Mouse (Mus musculus) right cerebral cortex, postnatal 14 days (tissue): ENCODE measurements around the gene Gpr108.

Experiments used
- DNase-seq: peaks from one replicate; pipeline ENCODE4 v3.0.0; 2022

Gene Gpr108

DNA sequence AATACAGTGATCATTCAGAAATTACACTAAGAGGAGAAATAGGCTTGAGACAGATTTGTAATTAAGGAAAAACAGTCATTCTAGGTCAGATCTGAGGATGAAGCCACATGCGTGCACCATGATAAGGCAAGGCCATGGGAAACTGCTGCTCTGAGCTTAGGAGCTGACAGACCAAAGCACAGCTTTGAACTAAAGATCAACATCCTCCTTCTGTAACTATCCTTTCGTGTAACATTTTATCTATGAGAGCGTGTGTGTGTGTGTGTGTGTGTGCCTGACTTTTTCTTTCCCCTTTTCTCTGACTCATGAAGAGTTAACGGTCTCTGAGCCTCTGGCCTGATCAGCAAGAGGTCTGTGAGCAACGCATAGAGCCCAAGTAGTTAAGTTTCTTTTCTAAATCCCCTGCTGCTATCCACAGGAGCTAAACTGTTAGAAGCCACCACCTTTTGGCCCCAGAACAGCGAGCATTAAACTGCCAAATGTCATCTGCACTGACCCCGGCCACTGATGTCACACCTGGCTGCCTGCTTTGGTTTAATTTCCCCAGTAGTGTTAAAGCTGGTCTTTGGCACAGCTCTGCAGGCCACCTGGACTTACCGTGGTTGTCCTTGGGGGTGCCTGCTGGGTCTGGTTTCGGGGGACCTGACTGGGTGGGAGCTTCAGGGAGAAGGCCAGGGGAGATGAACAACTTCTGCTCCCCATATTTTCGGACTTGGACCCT is 4.4 kb downstream of the Gpr108 start:
- DNase-seq = no peak

DNA sequence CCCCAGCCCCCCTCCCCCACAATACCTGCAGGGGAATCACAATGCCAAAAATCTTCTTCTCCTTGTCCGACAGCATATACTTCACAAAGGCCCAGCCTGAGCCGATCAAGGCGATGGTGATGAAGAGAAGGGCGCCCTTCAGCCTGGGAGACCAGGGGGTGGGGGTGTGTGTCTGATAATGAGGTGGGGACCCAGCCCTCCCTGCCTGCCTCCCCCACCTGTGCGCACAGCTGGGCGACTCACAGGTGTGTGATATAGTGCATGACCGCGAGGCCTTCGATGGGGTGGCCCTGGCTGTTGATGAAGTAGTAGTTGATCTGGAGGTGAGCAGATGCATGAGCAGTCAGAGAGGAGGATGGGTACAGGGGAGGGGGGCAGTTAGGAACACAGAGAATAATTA is 11.1 kb downstream of the Gpr108 start:
- no peak for DNase-seq

DNA sequence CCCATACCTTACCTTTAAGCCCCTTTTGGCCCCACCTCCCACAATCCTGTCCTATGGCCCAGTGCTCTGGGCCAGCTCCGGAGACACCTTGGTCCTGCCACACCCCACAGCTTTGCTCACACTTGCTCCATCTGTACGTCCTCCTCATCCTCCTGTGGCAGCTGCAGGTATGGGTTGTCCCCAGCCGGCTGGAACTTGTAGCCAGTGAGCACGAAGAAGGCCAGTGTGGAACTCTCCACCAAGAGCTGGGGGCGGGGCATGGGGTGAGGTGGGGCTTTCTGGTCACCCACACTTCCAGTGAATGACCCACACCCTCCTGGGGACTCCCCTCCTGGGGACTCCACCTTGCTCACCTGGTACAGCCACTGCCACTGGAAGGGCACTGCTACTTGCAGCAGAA is 12.4 kb downstream of the Gpr108 start:
- no peak for DNase-seq

DNA sequence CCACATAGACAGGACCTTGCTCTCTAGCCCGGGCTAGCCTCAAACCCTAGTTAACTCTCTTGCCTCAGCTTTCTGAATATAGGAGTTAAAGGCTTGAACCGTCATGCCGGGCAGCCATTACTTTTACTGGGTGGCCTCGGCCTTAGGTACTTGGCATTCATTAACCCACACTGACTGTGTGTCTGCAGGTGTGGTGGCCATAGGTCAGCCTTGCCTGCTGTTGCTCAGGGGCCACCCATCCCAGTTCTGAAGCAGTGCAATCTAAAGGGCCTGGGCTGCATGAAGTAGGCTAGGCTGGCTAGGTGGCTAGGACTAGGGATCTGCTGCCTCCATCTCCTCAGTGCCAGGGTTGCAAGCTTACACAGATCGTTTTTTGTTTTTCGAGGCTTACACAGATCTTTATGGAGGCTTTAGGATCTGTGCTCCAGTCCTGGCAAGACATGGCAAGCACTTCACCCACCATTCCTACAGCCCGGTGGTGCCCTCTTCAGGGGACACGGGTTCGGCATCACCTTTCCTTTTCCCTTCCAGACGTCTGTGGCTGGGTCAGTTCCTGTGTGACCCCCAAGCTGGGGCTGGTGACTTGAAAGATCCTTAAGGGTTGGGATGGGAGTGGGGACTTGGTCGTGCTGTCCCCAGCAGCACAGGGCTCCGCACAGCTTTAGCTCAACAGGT is 13.9 kb downstream of the Gpr108 start:
- no peak for DNase-seq

DNA sequence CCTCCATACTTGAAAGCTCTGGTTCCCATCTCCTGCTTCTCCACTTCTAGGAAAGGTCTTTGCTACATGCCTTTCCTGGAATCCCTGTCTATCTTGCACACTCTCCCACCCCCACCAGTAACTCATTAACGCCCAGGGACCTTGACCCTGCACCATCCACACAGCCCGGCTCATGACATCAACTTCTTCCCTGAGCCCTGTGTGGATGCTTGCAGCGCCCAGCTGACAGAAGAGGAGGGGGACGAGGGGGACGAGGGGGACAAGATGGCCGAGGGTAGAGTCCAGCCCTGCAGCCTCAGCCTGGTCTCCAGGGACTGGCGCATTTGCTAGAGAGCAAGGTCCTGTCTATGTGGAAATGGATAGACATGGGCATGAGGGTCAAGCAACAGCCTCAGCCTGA is 15.2 kb downstream of the Gpr108 start:
- DNase-seq = no peak

DNA sequence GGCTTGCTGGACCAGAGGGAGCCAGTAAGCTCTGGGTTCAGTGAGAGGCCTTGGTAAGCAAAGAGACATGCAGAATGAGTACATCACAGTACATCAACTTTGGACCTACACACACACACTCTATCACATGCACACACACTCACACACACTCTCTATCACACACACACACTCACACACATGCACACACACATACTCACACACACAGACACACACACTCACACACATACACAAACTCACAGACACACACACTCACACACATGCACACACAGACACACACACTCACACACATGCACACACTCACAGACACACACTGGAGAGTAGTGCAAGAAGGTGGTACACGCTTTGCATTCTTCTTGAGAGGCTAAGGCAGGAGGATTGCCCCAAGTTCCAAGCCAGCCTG is 16.0 kb downstream of the Gpr108 start:
- no peak for DNase-seq

DNA sequence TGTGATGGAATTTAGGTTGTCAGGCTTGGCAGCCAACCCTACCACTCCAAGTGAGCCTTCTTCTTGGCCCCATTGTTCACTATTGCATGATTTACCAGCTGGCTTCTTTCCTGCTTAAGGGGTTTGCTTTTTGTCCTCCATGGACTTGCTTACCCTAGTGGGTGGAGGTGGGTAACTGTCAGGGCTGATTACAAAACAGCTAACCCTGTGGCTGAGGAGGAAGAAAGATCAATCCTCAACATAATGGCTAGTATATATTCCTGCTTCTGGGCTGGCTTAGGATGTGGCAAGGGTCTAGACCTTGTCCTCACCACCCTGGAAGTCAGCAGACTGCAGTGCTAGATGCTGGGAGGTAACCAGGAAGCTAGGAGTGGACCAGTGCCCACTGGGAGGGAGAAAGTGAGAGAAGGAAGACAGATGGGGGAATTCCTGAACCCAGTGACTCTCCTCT is 16.9 kb downstream of the Gpr108 start:
- DNase-seq = no peak

DNA sequence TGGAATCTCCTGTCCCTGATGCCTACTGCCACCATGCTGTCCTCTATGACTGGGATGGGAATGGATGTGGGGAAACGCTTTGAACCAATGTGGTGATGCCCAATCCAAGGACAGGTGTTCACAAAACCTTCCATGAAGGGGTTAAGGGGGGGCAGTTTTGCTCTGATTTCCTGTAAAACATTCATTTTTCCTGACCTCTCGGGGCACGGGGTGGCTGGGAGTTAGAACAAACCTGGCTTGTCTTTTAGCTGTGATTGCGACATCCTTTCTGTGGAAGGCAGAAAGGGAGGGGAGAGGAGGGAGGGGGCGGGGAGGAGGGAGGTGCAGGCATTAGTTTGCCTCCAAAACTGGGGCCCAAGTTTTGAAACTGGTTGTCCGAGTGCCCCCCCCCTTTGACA is 17.5 kb downstream of the Gpr108 start:
- no peak for DNase-seq

DNA sequence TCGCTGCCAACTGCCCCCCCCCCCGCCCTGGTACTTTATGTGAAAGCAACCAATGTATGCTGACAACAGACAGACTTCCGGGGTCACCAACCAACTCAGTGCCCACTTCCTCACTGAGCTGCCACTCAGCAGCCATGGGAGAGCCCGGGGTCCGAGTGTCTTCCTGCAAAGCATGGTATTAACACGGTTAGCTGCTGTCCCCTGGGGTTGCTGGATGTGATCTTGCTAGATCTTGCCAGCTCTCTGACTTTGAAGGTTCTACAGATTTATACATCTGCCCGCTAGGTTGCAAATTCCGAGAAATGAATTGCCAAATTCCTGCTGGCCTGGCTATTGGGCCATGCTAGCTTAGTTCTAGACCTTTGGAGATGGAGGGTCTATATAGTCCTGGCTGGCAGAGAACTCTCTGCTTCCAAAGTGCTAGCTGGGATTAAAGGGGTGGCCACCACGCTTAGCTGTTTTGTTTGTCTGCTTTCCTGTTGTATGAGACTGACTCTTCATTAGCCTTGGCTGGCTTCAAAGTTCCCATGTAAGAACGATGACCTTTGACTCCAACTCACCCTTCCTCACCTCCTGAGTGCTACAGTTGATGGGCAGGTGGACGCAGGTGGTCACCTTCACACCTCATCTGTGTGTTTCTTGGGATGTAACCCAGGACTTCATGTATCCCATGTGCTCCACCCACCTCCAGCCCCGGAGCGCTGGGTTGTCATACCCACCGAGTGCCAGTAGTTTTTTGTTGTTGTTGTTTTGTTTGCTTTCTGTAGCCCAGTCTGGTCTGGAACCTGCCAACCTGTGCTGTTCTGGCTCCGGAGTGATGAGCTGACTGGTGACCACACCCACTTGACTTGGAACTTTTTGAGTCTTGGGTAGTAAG is 18.2 kb downstream of the Gpr108 start:
- no peak for DNase-seq

DNA sequence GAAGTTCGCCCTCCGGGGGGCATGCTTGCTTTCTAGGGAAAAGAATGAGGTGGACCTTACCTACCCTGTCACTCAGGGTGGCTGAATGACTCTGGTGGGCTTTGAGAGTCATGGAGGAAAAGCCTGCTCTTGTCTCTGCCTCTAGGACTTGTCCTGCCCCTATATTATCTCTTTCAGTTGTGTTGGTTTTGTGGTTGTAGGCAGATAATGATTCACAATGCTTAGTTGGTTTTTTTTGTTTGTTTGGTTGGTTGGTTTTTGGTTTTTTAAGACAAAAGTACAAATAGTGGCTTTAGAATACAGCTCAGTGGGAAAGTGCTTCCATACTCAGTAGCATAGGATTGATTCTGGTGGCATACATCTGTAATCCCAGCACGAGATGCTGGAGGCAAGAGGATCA is 19.4 kb downstream of the Gpr108 start:
- no peak for DNase-seq

DNA sequence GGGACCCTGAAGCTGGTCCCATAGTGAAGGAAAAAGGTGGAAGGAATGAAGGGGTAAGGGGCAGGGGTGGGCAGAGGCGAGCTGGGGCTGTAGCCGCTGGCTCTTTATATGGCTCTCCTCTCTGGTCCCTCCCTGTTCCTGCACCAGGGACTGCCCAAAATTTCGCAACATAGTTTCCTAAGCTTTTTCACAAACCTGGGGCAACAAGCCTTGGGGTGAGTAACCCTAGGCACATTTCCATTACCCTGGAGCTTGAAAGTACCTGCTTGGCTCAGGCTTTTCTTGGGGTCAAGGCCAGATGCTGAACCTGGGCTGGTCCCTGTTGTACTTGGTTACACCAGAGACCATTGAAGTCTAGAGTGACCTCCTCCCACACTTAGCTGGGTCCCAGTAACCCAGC is 20.2 kb downstream of the Gpr108 start, which contains the start of gene C3:
Gene C3 (minus strand): TSS at position 123 of the 400 bp plus-strand sequence.
- DNase-seq = no peak

DNA sequence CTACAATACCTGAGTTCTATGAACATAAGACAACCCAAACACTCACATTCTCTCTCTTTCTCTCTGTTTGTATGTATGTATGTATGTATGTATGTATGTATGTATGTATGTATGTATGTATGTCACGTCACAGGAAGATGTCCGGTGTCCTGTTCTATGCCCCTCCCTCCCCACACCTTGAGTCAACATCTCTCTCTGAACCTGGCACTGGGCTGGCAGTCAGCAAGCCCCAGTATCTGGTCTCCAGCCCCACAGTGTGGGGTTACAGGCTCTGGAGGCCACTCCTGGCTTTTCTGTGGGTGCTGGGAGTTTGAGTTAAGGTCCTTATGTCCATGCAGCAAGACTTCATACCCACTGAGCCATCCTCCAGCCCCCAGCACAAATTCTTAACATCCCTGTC is 20.8 kb downstream of the Gpr108 start:
- DNase-seq = no peak

DNA sequence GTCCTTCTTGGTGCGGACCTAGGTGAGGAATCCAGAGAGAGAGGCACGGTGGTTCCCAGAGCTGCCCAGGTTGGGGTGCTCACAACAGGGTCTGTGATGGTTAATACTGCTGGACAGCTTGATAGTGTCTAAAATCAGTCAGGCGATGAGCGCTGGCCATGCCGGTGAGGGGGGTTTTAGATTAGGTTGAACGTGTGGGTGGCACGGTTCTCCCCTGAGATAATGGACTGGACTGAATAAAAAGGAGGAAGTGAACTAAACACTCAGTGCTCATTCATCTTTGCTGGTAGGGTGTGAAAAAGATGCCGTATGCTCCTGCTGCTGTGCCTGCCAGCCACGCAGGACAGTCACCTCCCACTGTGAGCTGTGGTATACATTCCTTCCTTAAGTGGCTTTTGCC is 24.9 kb downstream of the Gpr108 start:
- DNase-seq = no peak

DNA sequence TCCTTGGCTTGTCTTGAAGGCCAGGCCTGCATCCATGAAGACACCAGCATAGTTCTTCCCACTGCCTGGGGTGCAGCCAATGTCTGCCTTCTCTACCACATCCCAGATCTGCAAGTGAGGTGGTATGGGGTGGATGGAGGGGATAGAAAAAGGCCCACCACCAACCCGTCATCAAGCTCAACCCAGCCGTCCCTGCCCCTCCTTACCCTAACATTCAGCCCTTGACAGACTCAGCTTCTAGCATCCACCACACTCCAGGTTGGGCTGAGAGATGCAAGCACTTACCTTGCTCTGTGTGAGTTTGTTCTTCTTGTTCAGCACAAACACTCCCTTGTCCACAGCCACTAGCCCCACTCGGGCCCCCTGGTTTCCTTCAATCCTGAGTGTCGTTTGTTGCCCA is 26.3 kb downstream of the Gpr108 start:
- DNase-seq = no peak

DNA sequence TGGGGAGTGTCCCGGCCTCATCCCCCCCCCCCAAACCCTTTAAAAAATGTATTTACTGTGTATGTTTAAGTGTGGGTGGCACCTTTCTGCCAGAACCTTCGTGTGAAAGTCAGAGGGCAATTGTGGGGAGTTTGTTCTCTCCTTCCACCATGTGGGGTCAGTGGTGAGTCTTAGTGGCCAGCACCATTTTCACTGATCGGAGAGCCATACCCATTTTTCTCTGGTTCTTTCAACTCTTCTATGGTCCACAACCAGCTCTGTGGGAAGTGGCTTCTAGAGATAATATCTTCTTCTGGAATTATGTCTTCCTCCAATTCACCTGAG is 28.4 kb downstream of the Gpr108 start:
- DNase-seq = no peak

DNA sequence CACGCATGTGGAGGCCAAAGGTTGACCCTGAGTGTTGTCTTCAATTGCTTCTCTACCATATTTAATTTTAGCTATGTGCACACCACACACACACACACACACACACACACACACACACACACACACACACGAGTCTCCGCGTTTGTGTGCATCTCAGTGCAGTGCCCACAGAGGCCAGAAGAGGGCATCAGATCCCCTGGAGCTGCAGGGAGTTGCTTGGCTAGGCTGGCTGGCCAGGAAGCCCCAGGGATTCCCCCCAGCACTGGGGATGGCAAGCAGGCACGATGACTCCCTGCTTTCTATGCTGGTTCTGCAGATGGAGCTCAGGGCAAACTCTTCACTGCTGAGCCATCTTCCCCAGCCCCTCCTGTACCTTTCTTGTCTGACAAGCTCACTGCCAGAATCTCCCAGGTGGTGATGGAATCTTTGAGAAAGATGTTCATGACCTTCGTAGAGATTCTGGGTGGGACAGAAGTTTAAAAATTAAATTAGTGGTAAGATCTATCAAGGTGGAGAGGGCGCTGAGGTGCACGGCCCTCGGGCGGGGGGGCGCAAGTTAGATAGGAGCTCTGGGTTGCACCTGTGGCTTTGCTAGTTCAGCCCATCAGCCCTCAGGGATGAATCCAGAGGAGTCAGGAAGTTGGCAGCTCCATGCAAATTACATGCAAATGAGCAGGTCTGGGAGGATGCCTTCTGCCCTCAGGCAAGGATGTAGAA is 28.9 kb downstream of the Gpr108 start:
- peak; percentile 83 for DNase-seq

DNA sequence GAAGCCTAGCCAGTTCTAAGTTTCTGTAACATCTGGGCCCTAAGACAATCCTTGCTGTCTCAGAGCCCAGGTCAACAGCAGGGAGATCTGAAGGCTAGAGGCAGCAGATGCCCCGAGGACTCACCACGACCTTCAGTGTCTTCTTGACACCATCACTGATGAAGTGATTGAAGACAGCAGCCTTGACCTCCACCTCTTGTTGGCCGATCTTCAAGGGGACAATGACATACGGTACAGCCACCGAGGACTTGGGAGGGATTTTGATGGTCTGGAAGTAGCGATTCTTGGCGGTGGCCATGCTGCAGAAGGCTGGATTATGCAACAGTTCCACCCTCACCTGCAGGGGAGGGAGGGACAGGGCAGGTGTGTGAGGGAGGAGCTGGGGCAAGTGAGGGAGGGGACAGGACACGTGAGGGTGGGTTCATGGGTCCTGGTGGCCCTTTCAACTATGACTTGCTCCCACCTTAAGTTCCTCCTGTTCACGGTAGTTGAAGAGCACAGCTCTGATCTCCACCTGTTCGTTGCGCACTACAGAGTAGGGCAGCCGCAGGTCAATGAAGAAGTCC is 29.8 kb downstream of the Gpr108 start:
- no peak for DNase-seq

DNA sequence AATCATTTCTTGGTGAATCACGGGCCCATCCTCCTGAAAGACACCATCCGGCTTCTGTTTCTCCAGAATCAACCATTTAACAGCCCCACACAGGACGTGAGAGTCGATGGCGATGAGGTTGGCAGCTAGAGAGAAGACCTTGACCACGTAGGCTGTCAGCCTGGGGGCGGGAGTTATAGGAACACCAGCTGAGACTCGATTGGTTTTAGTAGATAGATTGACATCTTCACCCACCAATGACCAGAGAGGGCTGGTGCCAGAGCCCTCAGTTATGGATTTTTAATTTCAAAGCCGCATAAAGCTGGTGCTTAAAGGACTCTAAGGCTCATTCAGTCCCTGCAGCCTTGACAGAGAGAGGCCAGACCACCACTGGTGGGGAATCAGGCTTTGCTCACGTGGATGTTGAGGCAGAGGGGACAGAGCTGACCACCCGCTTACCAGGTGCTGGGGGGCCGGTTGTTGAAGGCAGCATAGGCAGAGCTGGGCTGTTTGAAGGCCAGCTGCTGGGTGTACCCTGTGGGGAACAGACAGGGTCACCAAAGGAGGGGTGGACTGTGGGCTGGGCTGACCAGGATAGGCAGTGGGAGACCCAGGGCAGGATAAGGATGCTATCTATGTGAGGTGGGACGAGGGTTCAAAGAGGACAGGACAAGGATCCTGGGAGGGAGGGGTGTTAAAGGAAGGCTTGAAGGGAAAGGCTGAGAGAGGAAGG is 33.4 kb downstream of the Gpr108 start:
- no peak for DNase-seq

DNA sequence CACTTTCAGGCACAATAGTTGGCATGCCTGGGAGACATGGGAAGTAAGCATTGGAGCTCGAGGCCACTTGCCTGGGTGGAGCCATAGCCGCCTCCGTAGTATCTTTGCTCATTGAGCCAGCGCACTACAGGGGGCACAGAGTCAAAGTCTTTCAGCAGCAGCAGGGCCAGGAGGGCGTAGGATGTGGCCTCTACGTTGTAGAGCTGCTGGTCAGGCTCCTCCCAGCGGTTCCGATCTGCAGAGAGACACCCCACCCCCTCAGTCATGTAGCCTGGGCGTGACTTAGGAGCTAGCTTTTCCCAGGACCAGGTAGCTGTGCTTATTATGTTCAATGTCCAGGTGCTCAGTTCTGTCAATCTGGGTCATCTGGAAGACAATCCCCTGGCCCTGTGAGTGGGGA is 36.7 kb downstream of the Gpr108 start:
- no peak for DNase-seq

DNA sequence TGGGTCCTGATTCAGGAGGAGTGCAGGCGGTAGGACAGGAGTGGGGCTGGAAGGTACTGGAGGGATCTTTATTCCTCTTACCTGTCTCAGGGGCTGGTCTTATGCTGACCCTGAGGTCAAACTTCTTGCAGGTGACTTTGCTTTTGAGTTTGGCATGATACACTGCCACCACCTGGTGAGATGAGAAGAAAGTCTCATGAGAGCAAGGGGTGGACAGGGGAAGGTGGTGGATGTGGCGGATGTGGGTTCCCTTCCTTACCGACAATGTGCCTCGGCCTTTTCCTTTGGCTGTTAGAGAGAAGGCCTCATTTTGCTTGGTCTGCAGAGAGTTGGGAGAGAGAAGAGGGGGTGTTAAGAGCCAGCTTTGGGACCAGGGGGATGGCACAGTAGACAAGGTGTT is 38.9 kb downstream of the Gpr108 start:
- DNase-seq = no peak

DNA sequence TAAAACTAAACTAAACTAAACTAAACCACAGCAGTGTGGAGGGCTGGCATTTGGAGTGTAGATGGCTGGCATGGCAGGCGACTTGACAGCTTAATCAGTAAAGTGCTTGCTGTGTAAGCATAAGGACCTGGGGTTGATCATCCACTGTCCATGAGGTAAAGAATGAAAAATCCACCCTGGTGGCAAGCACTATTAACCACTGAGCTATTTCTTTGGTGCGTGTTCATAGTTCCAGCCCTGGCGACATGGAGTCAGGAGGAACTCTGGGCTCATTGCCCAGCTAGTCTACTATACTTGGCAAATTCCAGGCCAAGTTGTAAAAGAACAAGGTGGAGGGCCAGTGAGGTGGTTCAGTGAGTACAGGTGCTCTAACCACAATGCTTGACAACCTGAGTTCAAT is 40.3 kb downstream of the Gpr108 start:
- DNase-seq = no peak
